16 mouse cellular contexts compared by ENCODE assay signal in genomic region chr14:83363153-83363552, GRCm38 (mm10).
"Had no signal": no experiment of that assay in that cellular context is flagged by ENCODE, and none has a peak within 500 bp of the region (broad histone marks: within the 10 kb centered on the region; RNA-seq: fewer than 3 reads in every experiment).

No protein-coding gene starts in this region.

- H3K27ac ChIP-seq: neural tube, embryonic 12.5 days; neural tube, embryonic 13.5 days; neural tube, embryonic 15.5 days; stomach, embryonic 15.5 days; stomach, postnatal 0 days had no signal

- H3K9me3 ChIP-seq: neural tube, embryonic 12.5 days; neural tube, embryonic 13.5 days; neural tube, embryonic 15.5 days; stomach, embryonic 15.5 days had no signal

- H3K27me3 ChIP-seq: neural tube, embryonic 12.5 days; neural tube, embryonic 13.5 days; neural tube, embryonic 15.5 days; stomach, embryonic 15.5 days had no signal

- H3K4me2 ChIP-seq: neural tube, embryonic 12.5 days; neural tube, embryonic 13.5 days; neural tube, embryonic 15.5 days; stomach, embryonic 15.5 days had no signal

- H3K9ac ChIP-seq: neural tube, embryonic 12.5 days; neural tube, embryonic 13.5 days; neural tube, embryonic 15.5 days; stomach, embryonic 15.5 days had no signal

- H3K4me1 ChIP-seq: neural tube, embryonic 12.5 days; neural tube, embryonic 13.5 days; neural tube, embryonic 15.5 days; stomach, embryonic 15.5 days had no signal

- H3K4me3 ChIP-seq: neural tube, embryonic 12.5 days; neural tube, embryonic 13.5 days; neural tube, embryonic 15.5 days; stomach, embryonic 15.5 days had no signal

- DNase-seq: retina, postnatal 1 day; right cerebral cortex, adult 18-20 months; right cerebral cortex, postnatal 25 days; right cerebral cortex, postnatal 4 days; spleen, adult 18-20 months; thymus, adult 18-20 months; thymus, adult 2 months; thymus, postnatal 14 days; thymus, postnatal 25 days; thymus, postnatal 36 days; thymus, postnatal 4 days had no signal

- H3K36me3 ChIP-seq: neural tube, embryonic 12.5 days; neural tube, embryonic 13.5 days; neural tube, embryonic 15.5 days; stomach, embryonic 15.5 days had no signal
